Mouse (Mus musculus): ENCODE data around the gene Ubtd1. TPM values are rescaled to one million over a fixed set of nuclear protein-coding genes. Genes with fewer than 3 reads are reported as not detected.
"Not testable (repeated sequence)": the region's sequence is repeated elsewhere in the genome, so short reads cannot be mapped to it uniquely, and the experiment has no call there.

Gene Ubtd1
- total RNA-seq, 2 experiments from 2014 or later = 22.3 to 23.8 TPM

DNA sequence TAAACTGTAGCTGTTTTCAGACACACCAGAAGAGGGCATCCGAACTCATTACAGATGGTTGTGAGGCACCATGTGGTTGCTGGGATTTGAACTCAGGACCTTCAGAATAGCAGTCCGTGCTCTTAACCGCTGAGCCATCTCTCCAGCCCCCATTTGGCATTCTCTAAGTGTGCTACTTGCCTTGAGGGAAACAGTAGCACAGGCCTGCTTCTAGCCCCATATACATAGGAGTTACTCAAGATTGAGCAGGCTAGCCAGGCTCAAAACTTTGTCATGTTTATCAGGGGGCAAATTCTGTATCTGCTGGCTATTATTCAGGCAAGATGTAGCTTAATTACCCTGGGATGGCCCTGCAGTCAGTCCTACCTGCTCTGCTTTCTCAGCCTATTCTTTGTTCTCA, 69.8 kb downstream of the Ubtd1 start:
- no peak for DNase-seq (ENCODE audit: low spot score)
- intact Hi-C loops (cut with DNase I) = no loop called here

DNA sequence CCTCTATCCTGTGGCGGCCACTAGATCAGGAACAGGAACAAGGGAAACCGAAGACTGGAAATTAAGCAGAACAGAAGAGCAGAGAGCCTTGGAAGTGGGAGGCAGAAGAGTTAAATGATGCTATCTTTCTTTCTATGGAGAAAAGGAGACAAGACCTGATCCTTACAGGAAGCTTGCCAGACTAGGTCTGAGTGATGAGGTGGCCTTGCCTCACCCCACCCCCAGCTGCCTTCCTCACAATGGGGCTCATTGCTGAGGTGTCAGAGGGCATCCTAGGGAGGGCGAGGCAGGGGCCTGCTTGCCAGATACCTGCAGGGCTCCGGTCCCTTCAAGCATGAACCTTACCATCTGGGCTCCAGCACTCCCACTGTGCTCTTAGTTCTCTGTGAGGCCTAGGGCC, 70.4 kb downstream of the Ubtd1 start, which contains the start of gene 4933411K16Rik:
Gene 4933411K16Rik, plus strand, starts transcription at position 301 of the 400 bp plus-strand sequence.
- intact Hi-C loops (cut with DNase I) = no loop called here
- DNase-seq (ENCODE audit: low spot score) = no peak

DNA sequence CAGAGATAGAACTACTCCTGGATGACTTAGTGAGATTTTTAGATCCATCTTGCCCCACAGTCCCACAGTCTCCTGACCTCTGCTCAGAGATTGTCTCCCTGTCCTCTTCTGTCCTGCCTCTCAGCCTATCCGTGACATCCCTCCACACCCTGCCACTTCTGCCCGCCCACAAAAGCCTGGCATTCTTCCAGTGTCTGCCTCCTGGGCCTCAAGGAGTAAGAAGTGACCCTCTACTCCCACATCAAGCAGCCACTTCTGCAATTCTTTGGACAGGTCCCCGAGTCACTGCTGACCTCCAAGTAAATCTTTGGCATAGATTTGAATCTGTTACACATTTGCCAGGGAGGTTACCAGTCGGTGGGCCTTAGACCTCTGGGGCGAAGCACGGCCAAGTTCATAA, 72.7 kb downstream of the Ubtd1 start:
- DNase-seq (ENCODE audit: low spot score) = no peak
- intact Hi-C loops (cut with DNase I) = no loop called here

DNA sequence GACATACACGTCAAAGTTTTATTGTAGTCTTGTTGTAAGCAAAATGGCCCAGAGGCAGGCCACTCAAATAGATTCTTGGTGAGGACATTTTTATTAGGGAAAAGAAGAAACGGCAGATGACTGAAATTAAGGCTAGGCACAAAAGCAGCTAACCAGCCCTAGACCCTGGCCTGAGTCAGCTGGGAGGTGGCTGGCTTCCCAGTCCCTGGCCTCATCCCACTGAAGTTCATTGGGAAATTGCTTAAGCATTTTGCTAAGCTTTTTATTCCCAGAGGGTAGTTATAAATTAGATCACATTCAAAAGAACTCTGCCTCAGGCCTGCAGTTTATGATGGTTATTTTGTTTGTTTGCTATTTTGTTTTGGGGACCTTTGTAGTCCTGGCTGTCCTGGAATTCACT, 74.3 kb downstream of the Ubtd1 start:
- DNase-seq (ENCODE audit: low spot score) = peak; percentile 62
- intact Hi-C loops (cut with DNase I) = no loop called here

DNA sequence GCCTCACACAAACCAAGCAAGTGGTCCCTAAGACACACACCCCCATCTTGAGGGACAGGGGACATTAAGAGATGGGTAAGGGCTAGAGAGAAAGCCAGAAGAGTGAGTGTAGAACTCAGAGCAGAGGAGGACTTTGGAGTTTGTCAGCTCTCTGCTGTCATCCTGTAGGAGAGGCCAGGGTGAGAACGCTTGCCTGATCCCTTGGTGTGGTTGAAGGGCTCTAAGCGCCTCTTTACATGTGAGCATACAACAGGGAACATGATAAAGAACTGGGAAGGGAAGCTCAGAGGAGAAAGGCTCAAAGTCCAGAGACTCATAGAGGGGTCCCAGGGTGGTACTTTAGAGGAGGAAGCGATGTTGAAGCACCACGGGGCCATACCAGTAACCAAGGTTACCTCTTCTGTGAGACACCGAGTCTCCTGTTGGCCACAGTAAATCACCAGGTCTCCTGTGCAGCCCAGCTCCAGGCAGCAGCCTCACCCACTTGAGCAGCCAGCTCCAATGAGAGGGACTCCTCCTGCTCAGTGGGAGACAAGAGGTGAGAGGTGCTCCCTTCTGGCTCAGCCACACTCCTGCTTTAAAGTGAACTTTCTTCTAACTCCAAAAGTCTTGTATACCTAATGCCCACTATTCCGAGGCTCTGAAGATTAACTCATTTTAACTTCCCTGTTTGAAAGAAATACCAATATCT, 75.3 kb downstream of the Ubtd1 start:
- intact Hi-C loops (cut with DNase I) = no loop called here
- no peak for DNase-seq (ENCODE audit: low spot score)

DNA sequence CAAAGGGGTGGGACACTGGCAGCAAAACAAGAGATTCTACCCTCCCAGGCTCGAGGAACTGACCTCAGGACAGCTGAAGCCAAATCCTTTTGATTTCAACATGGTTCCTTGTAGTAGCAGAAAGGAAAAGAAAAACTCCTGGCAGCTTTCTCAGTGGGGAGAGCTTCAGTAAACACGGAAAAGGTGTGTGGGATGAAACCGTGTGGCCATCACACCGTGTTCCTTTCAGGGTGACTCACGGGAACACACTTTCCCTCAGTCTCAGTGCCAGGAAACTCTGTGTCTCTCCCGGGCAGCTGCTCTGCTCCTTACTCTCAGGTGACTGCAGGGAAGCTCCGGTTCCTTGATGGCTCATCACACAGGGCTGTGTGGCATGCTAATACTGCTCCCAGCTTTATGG, 76.9 kb downstream of the Ubtd1 start:
- no peak for DNase-seq (ENCODE audit: low spot score)
- intact Hi-C loops (cut with DNase I) = no loop called here

DNA sequence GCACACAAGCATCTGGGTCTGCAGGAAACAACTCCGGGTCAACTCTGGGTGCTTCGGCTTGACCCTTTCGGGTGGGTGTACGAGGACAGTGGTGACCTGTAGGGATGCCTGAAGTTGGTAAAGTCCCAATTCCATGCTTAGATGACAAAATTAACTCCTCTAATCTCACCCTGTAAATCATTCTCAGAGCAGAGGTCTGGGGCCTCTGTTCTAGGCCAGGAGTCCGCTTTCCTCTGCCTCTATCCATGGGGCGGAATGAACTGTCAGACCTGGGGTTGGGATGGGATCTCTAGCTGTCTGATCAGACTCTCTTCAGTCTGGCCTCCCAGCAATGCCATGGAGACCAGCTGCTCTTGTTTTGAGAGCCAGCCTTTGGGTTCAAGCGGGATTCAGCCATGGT, 79.9 kb downstream of the Ubtd1 start:
- intact Hi-C loops (cut with DNase I) = no loop called here

DNA sequence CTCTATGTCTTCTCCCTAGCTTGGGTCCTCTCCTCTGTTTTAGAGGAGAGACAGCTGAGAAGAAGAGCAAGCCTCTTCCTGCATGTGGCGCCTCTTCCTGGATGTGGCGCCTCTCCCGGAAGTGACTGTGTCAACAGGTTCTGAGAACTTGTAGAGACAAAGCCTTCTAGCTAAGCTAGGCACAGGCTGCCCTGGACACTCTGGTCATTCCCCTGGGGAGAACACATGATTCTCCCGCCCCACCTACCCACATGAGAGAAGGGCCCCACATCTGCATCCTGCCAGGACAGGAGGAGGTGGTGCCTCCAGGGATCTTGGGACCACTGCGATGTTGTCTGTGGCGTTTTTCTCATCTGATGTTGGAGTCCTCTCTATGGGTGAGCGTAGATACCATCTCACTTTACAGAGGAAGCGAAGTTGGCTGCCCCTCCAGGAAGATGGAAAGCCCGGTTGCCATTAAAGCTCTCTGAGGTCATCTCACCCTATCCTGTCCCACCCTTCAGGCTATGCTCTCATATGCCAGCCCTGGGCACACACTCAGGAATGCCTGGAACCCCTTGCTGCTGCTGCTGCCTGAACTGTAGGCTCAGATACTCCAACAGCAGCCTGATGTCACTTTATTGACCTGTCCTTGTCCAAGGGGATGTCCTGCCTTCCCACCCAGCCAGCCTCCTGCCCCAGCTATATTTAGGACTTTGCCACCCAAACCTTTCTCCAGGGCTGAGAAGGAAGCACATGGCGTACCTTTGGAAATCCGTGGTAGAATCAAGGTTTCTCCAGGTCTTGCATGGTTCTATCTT, 87.1 kb downstream of the Ubtd1 start:
- intact Hi-C loops (cut with DNase I) = loop anchor here (2.0 kb wide), 1 partner anchor 34 kb away; the partner anchor contains the start of gene Ankrd2
- no peak for DNase-seq (ENCODE audit: low spot score)

More for the DNA sequence above, 79.9 kb downstream of the Ubtd1 start:
- DNase-seq (ENCODE audit: low spot score) = no peak

DNA sequence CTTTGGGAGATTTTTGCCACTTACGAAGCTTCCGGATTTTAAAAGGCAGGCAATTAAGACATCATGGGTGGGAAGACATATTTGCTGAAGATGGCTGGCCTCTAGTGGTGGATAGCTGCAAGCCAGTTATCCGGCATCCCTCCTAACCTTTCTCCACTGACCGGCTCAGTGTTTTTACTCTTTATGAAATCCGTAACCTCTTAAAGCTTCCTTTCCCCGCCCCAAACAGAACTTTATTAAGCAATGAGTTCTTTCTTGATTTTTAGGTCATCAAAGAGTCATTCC, 87.6 kb downstream of the Ubtd1 start:
- intact Hi-C loops (cut with DNase I) = loop anchor here (2.0 kb wide), 1 partner anchor 34 kb away; the partner anchor contains the start of gene Ankrd2
- no peak for DNase-seq (ENCODE audit: low spot score)

DNA sequence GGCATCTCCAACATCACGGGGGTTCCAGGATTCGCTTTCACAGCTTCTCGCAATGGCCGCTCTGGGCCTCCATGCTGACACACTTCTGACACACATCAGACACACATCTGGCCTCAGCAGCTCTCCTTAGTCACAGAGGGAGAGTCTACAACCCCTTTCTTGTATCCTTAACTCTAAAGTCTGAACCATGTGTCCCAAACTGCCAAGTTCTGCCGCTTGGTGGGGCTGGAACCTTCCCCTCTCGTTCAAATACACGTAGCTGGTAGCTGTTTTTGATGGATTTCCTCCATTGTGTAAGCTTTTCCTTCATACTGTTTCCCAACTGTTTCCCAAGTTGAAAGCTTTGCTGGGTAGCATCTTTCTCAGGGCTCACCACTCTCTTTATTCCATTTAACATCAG, 89.7 kb downstream of the Ubtd1 start:
- intact Hi-C loops (cut with DNase I) = no loop called here
- DNase-seq (ENCODE audit: low spot score) = no peak

DNA sequence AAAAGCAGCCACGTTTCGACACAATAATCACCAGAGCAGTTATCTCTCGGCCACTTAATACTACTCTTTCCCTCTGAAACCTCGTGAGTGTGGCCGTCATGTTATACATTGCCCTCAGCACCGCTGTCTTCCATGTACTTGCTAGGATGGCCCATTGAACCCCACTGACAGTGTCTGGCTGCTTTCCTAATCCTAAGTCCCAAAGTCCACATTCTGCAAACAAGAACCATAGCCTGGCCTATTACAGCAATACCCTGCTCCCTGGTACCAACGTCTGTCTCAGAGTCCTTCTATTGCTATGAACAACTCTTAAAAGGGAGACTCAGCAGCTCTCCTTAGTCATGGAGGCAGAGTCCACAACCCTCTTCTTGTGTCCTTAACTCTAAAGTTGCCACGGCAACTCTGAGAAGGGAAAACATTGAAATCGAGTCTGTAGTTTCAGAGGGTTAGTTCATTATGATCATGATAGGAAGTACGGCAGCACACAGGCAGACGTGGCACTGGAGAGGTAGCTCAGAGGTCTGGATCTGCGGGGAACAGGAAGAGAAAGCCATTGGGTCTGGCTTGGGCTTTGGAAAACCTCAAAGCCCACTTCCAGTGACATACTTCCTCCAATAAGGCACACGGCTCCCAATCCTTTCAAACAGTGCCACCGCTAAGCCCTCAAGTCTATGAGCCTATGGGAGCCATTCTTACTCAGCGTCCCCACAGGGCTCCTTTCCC, 90.5 kb downstream of the Ubtd1 start:
- intact Hi-C loops (cut with DNase I) = no loop called here
- DNase-seq (ENCODE audit: low spot score) = no peak

DNA sequence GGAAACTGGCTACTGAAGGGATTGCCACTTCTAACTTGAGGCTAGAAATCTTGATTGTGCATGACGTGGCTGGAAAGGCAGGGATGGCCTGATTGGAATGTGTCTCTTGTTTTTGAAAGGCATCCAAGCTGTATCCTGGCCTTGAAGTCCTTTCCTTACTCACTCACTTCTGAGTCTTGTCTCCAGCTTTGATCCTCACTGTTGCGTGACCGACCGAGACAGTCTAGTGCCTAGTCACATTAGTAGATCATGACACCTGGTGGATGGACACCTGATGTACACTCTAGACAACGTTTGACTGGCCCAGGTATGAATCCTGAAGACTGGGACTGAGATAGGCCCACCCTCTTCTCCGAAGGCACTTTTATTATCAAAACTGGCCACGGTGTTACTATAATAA, 91.2 kb downstream of the Ubtd1 start:
- intact Hi-C loops (cut with DNase I) = no loop called here
- DNase-seq (ENCODE audit: low spot score) = no peak

DNA sequence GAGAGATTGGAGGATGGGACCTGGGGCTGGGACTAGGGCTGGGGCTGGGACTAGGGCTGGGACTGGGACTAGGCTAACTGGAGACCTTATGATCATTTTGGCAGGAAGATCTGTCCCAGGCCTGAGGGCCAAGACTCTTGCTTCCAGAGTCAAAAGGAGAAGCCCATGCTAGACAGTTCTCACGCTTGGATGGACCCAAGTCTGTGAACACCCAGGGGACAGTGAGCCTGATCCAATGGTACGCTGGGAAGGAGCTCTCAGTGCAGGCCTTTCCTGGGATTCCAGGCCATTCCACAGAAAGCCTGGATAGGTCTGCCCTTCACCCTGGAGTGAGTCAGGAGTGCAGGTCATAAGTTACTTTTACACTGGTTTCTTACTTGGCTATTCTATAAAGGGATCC, 93.5 kb downstream of the Ubtd1 start:
- intact Hi-C loops (cut with DNase I) = loop anchor here (5.0 kb wide), 1 partner anchor 88 kb away; no protein-coding TSS in a partner anchor
- no peak for DNase-seq (ENCODE audit: low spot score)

DNA sequence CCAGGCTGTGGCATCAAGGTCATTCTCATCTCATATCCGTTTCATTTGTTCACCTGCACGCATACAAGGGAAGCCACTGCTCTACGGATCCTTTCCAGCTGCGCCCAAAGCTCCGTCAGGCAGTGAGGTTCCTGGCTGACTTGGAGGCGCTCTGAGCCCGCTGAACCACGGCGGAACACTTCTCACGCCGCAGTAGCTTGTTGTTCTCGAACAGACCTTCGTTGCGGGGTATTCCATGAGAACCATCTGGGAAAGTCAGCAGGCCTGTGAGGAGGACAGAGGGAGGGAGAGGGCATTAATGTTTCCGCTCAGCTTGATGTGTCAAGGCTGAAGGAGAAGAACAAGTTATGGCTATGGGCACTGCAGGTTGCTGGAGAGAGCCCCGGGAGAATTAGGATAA, 94.4 kb downstream of the Ubtd1 start:
- DNase-seq (ENCODE audit: low spot score) = no peak
- intact Hi-C loops (cut with DNase I) = loop anchor here (5.0 kb wide), 1 partner anchor 89 kb away; no protein-coding TSS in a partner anchor

DNA sequence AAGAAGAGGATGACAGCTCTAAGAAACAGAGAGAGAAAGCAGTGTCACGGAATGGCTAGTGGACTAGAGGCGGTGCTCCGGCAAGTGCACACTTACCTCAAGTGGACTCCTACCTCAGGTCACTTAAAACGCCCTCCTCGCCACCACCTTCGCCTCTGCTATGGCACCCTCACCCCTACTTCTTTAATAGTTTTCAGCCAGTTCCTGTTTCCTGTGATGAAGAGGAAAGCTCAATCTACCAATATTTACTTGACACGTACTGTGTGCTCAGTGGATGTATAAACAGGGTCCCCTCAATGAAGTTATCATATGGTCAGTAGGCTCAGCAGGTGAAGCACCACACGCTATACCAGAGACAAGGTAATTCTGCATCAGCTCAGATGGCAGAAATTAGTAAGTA, 97.0 kb downstream of the Ubtd1 start:
- no peak for DNase-seq (ENCODE audit: low spot score)
- intact Hi-C loops (cut with DNase I) = loop anchor here (5.0 kb wide), 1 partner anchor 91 kb away; no protein-coding TSS in a partner anchor

DNA sequence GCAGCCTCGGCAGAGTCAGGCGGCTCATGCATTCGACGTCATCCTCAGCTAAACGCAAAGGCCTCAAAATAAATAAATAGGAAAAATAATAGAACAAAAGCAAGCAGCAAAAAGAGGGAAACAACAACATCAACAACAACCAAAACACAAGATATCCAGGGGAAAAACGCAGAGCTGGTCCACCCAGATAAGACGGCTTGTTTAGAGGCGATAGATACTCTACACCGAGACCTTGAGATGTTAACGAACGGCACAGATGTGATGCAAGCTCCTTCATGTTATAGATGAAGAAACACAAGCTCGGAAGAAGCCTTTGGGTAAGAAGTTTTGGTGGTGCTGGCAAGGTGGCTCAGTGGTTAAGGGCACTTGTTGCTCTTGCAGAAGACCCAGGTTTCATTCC, 97.4 kb downstream of the Ubtd1 start:
- DNase-seq (ENCODE audit: low spot score) = no peak
- intact Hi-C loops (cut with DNase I) = loop anchor here (5.0 kb wide), 1 partner anchor 92 kb away; no protein-coding TSS in a partner anchor

DNA sequence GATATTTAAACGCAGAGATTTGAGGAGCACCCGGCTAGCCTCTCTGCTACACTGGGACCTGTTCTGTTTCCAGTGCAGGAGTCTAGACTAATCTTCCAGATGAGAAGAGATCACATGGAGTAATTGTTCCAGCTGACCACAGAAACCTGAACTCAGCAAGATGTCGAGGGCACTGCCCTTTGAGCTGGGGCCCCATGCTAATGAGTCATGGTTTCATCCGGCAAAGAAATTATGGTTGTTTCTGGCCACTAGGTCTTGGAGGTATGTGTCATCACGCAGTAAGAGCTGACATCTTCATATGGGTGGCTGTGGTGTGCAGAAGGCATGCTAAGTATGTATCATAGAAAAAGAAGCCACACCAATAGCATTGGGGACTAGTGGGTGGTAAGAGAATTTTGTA, 98.4 kb downstream of the Ubtd1 start:
- intact Hi-C loops (cut with DNase I) = loop anchor here (5.0 kb wide), 1 partner anchor 93 kb away; no protein-coding TSS in a partner anchor
- DNase-seq (ENCODE audit: low spot score) = no peak

DNA sequence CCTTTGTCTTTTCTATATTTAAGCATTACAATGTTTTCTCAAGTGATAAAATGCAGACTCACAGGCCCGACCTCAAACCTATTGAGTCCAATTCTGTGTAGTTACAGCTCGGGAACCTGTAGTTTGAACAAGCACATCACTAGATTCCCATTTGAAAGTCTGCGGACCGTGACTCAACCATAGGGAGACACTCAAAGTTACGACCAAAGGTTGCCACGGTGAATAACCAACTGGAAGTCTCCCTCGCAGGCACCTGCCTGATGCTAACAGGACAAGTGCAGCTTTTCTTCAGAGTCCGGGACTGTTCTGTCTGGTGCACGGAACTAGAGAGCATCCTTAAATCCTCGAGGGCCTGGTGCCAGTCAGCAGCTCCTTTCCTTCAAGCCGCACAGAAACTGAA, 98.9 kb downstream of the Ubtd1 start:
- intact Hi-C loops (cut with DNase I) = no loop called here
- no peak for DNase-seq (ENCODE audit: low spot score)

DNA sequence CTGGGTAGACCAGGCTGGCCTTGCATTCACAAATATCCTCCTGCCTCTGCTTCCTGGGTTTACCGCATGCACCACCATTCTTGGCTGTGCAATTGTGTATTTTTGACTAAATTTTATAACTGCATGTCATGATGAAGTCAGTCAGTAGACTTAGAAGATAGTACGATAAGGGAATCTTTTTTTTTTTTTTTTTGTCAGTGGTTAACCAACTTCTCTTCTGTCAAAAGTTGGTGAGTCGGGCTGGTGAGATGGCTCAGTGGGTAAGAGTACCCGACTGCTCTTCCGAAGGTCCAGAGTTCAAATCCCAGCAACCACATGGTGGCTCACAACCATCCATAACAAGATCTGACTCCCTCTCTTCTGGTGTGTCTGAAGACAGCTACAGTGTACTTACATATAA, 100.0 kb downstream of the Ubtd1 start:
- DNase-seq (ENCODE audit: low spot score); intact Hi-C loops (cut with DNase I): not testable (repeated sequence)
